Mouse (Mus musculus) naive thymus-derived CD4-positive, alpha-beta T cell, adult 2 months (primary cell): ENCODE data around the gene Sox3.

ENCODE experiments used
- DNase-seq: peaks from one replicate; pipeline ENCODE4 v3.0.0-alpha.2; 2011; ENCODE audit warnings: low read depth

The Sox3 gene

DNA sequence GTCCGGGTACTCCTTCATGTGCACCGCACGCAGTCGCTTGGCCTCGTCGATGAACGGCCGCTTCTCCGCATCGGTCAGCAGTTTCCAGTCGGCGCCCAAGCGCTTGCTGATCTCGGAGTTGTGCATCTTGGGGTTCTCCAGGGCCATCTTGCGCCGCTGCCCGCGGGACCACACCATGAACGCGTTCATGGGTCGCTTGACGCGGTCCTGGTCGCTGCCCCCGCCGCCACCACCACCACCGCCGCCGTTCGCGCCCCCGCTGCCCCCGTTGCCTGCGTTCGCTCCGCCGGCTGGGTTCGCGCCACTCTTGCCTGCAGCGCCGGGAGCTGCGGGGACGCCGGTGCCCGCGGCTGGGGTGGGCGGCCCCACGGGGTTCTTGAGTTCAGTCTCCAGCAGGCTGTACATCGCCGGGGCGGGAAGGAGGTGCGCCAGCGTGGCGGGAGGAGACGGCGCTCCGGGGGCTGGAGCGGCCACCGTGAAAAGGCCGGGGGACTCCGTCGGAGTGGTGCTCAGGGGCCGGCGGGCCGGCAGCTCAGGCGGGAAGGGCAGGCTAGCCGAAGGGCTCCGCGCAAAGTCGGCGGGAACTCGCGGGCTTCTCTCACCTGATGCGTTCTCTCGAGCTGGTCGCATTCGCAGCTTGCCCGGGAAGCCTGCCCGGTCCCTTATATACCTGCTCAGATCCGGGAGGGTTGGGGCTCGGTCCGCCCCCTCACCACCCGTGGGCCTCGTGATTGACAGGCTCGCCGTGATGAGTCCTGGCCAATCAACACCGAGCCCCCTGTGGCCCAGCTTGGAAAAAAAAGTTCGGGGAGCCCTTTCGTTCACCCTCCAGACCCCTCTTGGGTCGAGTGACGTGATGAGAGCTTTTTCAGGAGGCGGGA is at the start of gene Sox3:
Gene Sox3, minus strand, starts transcription at position 630 of the 881 bp plus-strand sequence.
- no peak for DNase-seq

DNA sequence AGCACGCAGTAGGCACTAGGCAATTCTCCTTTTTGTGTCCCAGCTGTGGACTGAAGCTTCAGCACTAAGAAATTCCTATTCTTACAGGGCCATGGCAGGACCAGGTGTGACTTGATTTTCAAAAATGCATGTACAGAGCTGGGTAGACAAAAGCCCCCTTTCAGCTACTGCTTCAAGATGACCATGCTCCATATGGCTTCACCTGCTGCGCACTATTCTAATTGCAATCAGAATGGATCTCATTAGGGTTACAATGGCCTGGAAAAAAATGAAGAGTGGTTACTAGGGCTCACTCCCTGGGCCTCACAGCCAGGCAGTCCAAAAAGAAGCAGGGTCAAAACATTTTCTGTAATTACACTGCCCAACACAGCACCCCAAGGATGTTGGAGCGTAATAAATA is 47.0 kb upstream of the Sox3 start:
- DNase-seq = no peak

DNA sequence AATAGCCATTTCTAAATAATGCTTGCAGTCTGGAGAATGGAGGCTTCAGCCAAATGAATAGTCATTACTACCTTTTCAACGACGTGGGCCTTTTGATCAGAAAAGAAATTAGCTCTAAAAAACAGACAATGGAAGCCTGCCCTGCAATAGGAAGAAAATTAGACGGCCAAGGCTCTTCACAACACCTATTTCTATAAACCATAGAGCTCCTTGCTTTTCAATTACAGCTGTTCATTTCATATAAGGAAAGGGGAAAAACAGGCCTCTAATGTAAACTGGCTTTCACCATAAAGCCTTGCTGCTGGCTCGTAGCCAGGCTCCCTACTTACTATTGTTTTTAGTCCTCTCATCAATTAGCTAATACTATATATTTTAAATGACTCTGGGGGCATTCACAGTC is 6.3 kb upstream of the Sox3 start:
- no peak for DNase-seq

DNA sequence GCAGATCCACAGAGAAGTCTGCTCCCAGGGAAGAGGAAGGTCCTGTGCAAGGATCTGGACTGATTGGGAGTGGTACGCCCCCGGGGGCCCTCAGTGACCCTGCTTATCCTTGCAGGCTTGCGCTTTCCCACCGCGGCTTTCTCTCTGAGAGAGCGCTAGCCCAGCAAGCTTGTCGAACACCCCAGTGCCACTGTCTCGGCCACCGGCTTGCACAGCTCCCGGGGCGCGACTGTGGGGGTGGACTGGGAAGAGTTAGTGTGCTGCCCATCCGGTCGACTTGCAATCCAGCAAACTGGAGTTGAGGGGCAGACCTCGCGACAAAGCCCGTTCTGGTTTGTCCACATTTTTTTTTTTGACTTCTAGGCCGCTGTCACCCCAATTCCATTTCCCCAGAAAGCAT is 5.4 kb upstream of the Sox3 start:
- DNase-seq = no peak

DNA sequence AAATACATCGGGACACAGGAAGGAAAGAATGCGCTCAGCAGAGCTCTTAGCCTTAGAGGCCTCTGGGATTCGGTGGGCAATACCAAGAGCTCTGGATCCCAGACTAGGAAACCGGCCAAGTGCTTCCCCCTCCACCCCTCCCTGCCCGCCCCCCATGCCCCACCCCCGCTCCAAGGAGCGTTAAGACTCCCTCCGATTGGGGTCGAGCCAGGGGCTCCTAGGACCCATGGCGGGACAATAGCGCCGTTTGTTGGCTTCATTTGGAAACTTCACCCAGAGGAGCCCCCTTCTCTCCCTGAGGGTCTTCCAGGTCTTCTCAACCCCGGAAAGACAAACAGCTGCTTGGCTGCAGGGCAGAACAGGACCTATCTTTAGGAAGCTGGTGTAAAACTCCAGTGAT is 3.1 kb upstream of the Sox3 start:
- DNase-seq = no peak

DNA sequence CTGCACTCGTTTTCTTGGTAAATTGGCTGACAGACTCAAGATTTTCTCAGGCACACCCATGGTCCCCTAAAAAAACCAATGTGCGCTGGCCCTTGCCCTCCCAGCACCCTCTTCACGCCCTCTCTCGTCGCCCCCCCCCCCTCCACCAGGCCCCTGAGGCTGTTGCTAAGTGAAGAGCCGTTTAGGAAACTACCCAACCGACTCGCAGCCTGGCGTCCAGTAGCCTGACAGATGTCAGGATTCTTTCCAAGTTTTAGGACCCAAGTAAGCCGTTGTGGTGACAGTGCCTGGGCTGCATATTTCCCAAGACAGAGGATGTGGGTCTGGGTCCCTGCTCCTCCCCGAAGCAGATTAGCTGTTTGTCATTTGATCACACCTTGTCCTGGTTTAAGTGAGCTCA is 2.2 kb upstream of the Sox3 start:
- no peak for DNase-seq

DNA sequence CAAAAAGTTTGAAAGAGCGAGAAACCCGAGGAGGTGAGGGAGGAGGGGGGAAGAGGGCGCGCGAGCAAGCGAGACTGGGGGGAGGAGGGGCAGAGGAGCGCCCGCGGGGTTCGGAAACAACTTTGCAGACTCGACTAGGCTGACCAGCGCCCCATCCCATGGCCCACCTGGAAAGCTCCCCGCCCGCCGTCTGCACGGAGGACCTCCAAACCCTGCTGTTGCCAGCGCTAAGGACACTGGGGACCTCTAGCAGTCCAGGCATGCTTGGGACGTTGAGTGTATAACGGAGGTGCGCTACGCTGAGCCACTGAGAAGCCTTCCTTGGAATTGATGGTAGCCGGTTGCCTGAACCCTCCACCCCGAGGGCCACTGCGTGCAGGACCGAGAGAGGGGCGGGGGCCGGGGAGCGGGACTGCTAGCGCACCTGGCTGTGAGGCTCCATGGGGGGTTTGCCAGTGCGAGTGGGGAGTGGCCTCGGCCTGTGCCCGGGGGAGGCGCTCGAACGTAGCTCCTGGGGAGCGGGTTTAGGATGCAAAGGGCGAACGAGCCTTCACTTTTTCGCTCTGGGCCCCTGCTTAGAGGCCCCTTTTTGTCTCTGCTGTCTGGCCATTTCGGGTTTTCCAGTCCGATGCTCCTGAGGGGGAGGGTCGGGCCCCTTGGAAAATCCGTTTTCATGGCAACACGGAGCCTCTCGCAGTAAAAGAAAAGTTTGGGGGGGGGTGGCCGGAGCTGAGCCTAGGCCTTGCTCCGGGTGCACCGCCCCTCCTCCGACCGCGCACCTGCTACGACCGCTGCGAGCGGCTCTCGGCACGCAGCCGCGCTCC is 702 bp upstream of the Sox3 start:
- DNase-seq = no peak

DNA sequence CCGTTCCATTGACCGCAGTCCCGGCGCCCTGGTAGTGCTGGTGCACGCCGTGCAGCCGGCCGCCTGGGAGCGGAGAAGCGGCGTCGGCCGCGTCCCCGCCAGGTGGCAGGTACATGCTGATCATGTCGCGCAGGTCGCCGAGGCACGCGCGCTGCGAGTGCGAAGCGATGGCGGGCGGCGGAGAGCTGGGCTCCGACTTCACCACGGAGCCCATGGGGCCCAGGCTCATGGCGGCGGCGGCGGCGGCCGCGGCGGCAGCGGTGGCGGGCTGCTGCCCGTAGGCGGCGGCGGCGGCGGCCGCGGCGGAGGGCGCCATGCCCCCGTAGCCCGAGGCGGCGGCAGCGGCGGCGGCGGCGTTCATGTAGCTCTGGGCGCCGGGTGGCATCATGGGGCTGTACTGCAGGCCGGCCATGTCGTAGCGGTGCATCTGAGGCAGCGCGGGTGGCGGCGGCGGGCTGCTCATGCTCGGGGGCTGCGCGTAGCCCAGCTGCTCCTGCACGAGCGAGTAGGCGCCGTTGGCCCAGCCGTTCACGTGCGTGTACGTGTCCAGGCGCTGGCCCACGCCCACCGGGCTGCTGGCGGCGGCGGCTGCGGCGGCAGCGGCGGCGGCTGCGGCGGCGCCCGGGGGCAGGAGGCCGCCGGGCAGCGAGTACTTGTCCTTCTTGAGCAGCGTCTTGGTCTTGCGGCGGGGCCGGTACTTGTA is 981 bp downstream of the Sox3 start:
- DNase-seq = no peak

DNA sequence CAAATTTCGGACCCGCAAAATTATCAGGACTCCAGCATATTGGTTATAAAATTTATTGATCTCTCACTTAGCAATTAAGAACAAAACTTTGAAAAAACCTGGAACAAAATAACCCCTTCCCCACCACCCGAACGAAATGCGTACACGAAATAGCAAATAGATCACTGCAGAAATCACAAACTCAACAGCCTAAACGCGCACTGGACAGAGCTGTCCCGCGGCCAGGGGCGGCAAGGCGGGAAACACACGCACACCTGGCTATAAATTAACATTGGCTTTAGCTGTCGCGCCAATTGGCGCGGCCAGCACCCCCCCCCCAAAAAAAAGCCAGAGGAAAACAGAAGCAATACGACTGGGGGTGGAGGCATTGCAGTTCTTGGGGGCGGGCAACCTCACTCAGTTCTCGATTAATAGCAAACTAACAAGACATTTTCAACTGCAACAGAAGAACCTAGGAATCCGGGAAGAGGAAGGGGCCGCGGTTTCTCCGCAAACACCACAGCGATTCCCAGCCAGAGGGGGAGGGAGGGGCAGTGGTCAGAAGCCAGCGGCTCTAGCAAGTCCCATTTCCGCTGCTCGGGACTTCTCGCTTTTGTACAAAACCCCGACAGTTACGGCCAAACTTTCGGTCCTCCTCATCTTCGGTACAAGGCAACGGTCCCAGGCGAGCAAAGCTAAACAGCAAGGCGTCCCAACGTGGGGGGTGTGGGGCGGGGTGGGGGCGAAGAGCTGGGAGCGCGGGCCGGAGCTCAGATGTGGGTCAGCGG is 1.7 kb downstream of the Sox3 start:
- no peak for DNase-seq

DNA sequence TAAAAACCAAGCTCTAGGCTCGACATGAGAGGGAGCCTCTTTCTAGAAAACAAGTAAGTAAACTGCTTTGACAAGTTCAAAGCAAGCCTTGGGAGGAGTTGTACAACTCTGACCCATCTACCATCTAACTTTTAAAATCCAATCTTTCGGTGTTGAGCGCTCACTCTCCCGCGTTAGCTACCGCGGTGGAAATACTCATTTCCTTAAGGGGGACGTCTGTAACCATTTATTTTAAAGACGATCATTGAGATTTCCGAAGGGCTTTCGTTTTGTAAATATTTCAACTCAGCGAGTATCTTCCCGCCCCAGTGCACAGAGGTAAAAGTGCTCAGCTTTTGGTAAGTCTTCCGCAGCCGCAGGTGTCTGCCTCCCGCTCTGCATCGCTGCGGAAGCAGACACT is 2.6 kb downstream of the Sox3 start:
- DNase-seq = no peak

DNA sequence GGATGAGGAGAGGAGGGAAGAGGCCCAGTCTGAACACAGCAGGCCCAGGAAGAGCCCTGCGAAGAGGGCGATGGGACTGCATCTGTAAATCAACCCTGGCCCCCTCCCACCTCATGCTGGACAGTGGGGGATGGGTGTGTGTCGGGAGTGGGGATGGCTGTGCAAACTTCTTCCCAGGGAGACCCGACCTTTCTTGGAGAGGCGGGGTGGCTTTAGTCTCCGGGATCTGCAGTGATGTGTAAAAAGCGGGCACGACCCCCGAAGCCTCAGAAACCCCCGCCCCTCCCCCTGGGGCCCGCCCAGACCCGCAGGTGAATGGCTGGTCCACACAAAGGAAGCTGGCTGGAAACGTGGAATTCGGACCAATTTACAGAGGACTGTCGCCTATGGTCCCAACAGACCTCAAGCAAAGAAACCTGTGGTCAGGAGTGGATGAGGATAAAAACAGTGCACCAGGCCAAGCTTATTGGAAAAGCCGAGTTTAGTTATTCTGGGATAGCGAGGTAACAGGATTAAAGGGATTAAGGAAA is 3.2 kb downstream of the Sox3 start:
- DNase-seq = no peak
